Mouse (Mus musculus) activated CD4-positive, CD25-positive, alpha-beta regulatory T cell, adult 4 months (primary cell): ENCODE results near the gene Ube2e3. TPM values are rescaled to one million over a fixed set of nuclear protein-coding genes. Genes with fewer than 3 reads are reported as not detected.

Source experiments
- ATAC-seq: one replicate; pipeline ENCODE4 v1.8.0; 2017
- polyA plus RNA-seq, 2 experiments: library from polyadenylated mRNA; unstranded; fragments of 100-300 nt; shearing (Covaris generic); gene quantifications; one replicate each; pipeline ENCODE4 v1.2.1; 2017

The Ube2e3 gene
- polyA plus RNA-seq, 2 experiments from 2014 or later = 9.0 to 9.5 TPM

- ATAC-seq = no peak
Observed at GRCm38 (mm10) chr2:78882743-78883433, 15.0 kb downstream of the Ube2e3 start.

GRCm38 (mm10) chr2:78886446-78886845, 18.5 kb downstream of the Ube2e3 start:
- ATAC-seq = no peak

GRCm38 (mm10) chr2:78888190-78888589, 20.3 kb downstream of the Ube2e3 start:
- no peak for ATAC-seq

GRCm38 (mm10) chr2:78895216-78895615, 27.3 kb downstream of the Ube2e3 start:
- no peak for ATAC-seq

- ATAC-seq = no peak
Observed at GRCm38 (mm10) chr2:78905916-78906315, 38.0 kb downstream of the Ube2e3 start.

GRCm38 (mm10) chr2:78911516-78911915, 43.6 kb downstream of the Ube2e3 start:
- ATAC-seq = no peak

- peak; percentile 71 for ATAC-seq
Observed at GRCm38 (mm10) chr2:78914861-78915260, 46.9 kb downstream of the Ube2e3 start.

GRCm38 (mm10) chr2:78922980-78923674, 55.2 kb downstream of the Ube2e3 start:
- ATAC-seq = no peak

GRCm38 (mm10) chr2:78925807-78926206, 57.9 kb downstream of the Ube2e3 start:
- no peak for ATAC-seq

- no peak for ATAC-seq
Observed at GRCm38 (mm10) chr2:78927625-78928024, 59.7 kb downstream of the Ube2e3 start.

GRCm38 (mm10) chr2:78928080-78928479, 60.2 kb downstream of the Ube2e3 start:
- no peak for ATAC-seq

GRCm38 (mm10) chr2:78931358-78931757, 63.4 kb downstream of the Ube2e3 start:
- no peak for ATAC-seq

- ATAC-seq = no peak
Observed at GRCm38 (mm10) chr2:78959451-78959850, 91.5 kb downstream of the Ube2e3 start.

GRCm38 (mm10) chr2:78960288-78960687, 92.4 kb downstream of the Ube2e3 start:
- peak; percentile 17 for ATAC-seq

GRCm38 (mm10) chr2:78961023-78961422, 93.1 kb downstream of the Ube2e3 start:
- peak; percentile 5 for ATAC-seq

GRCm38 (mm10) chr2:78961580-78961979, 93.7 kb downstream of the Ube2e3 start:
- ATAC-seq = peak; percentile 77

GRCm38 (mm10) chr2:78964995-78965394, 97.1 kb downstream of the Ube2e3 start:
- ATAC-seq = peak; percentile 10

GRCm38 (mm10) chr2:78965396-78965795, 97.5 kb downstream of the Ube2e3 start:
- ATAC-seq = no peak

- no peak for ATAC-seq
Observed at GRCm38 (mm10) chr2:78970088-78970487, 102.2 kb downstream of the Ube2e3 start.
